Mouse (Mus musculus) CH12.LX (cell line): ENCODE results near the gene Lman2. TPM values are rescaled to one million over a fixed set of nuclear protein-coding genes. Genes with fewer than 3 reads are reported as not detected.

Source experiments
- DNase-seq: peaks from one replicate; pipeline ENCODE4 v3.0.0-alpha.2; 2013; ENCODE audit errors: extremely low read depth
- H3K27ac ChIP-seq: 2 replicates; pipeline ENCODE4 v1.5.1; 2012; ENCODE audit warnings: low read depth, mild to moderate bottlenecking, control low read depth, moderate library complexity; ENCODE audit not compliant: insufficient read depth
- H3K27me3 ChIP-seq: replicated peaks from 2 replicates; pipeline ENCODE3; 2012; ENCODE audit warnings: inconsistent platforms
- H3K36me3 ChIP-seq, 2 experiments: replicated peaks in 1 of 2; 2 replicates each; pipeline versions ENCODE3 to v1.6.1; 2012; ENCODE audit warnings: inconsistent platforms in 1 of 2, low read length in 1 of 2, mild to moderate bottlenecking in 1 of 2, mixed read lengths in 1 of 2, moderate library complexity in 1 of 2; ENCODE audit not compliant: control insufficient read depth in 1 of 2, insufficient read depth in 1 of 2
- H3K4me1 ChIP-seq, 2 experiments: 2 replicates each; pipeline ENCODE4 v1.6.1; 2012; ENCODE audit warnings: inconsistent platforms in 1 of 2, moderate library complexity in 1 of 2; ENCODE audit not compliant: insufficient read depth in 2 of 2, control insufficient read depth in 1 of 2
- H3K4me2 ChIP-seq: 2 replicates; pipeline ENCODE4 v1.6.1; 2012; ENCODE audit warnings: low read depth, mild to moderate bottlenecking, control low read depth; ENCODE audit not compliant: poor library complexity, insufficient read depth, severe bottlenecking
- H3K4me3 ChIP-seq, 3 experiments: fragments of 150-350 bp in 1 of 3; sonication (generic) in 1 of 3; replicated peaks in 1 of 3; 2 replicates each; pipeline versions ENCODE3 to v1.5.1; 2011 to 2012; ENCODE audit warnings: low read depth in 2 of 3, low read length in 2 of 3, mild to moderate bottlenecking in 2 of 3, moderate library complexity in 2 of 3, control low read depth in 1 of 3, improper control_type of control experiment in 1 of 3, inconsistent platforms in 1 of 3, mixed read lengths in 1 of 3; ENCODE audit not compliant: poor library complexity in 1 of 3
- H3K79me2 ChIP-seq: replicated peaks from 2 replicates; pipeline ENCODE4 v1.6.1; 2012; ENCODE audit warnings: mild to moderate bottlenecking, moderate library complexity; ENCODE audit not compliant: control insufficient read depth, poor library complexity, insufficient read depth, severe bottlenecking; ENCODE audit errors: extremely low read depth
- H3K9ac ChIP-seq: 2 replicates; pipeline ENCODE4 v1.6.1; 2012; ENCODE audit warnings: low read depth, mild to moderate bottlenecking, control low read depth, moderate library complexity; ENCODE audit not compliant: insufficient read depth
- H3K9me3 ChIP-seq: replicated peaks from 2 replicates; pipeline ENCODE3; 2012; ENCODE audit warnings: low read length, inconsistent platforms, mixed read lengths
- CHD1 ChIP-seq: IDR thresholded peaks from 2 replicates; pipeline ENCODE4 v1.6.1; 2012; ENCODE audit warnings: low read depth, low read length, improper control_type of control experiment, inconsistent platforms
- CHD2 ChIP-seq: IDR thresholded peaks from 2 replicates; pipeline ENCODE4 v1.6.1; 2011; ENCODE audit warnings: low read length, improper control_type of control experiment
- CTCF ChIP-seq, 2 experiments: IDR thresholded peaks in 1 of 2; conservative IDR thresholded peaks in 1 of 2; 2 replicates each; pipeline ENCODE4 v1.5.1; 2011 to 2012; ENCODE audit warnings: low read depth in 2 of 2, low read length in 2 of 2, improper control_type of control experiment in 1 of 2, inconsistent platforms in 1 of 2, mild to moderate bottlenecking in 1 of 2, moderate library complexity in 1 of 2
- EP300 ChIP-seq: IDR thresholded peaks from 2 replicates; pipeline ENCODE4 v1.6.1; 2011; ENCODE audit warnings: low read length, improper control_type of control experiment
- HCFC1 ChIP-seq: IDR thresholded peaks from 2 replicates; pipeline ENCODE4 v1.6.1; 2012; ENCODE audit warnings: low read depth, mild to moderate bottlenecking, inconsistent platforms, low read length, improper control_type of control experiment
- JUN ChIP-seq: IDR thresholded peaks from 2 replicates; pipeline ENCODE4 v1.6.1; 2011; ENCODE audit warnings: low read depth, mild to moderate bottlenecking, low read length, improper control_type of control experiment, moderate library complexity; ENCODE audit not compliant: insufficient read depth
- JUND ChIP-seq: conservative IDR thresholded peaks from 2 replicates; pipeline ENCODE4 v1.6.1; 2011; ENCODE audit warnings: low read depth, low read length, improper control_type of control experiment
- KAT2A ChIP-seq: IDR thresholded peaks from 2 replicates; pipeline ENCODE4 v1.6.1; 2012; ENCODE audit warnings: low read length, improper control_type of control experiment, inconsistent platforms; ENCODE audit not compliant: insufficient replicate concordance
- MAX ChIP-seq: IDR thresholded peaks from 2 replicates; pipeline ENCODE4 v1.6.1; 2011; ENCODE audit warnings: low read length, improper control_type of control experiment
- MAZ ChIP-seq: IDR thresholded peaks from 2 replicates; pipeline ENCODE4 v1.6.1; 2012; ENCODE audit warnings: low read depth, mild to moderate bottlenecking, inconsistent platforms, low read length, improper control_type of control experiment, moderate library complexity
- MXI1 ChIP-seq: IDR thresholded peaks from 2 replicates; pipeline ENCODE4 v1.6.1; 2011; ENCODE audit warnings: mild to moderate bottlenecking, low read depth, low read length, improper control_type of control experiment
- NELFE ChIP-seq: IDR thresholded peaks from 2 replicates; pipeline ENCODE4 v1.6.1; 2011; ENCODE audit warnings: low read depth, low read length, improper control_type of control experiment
- PAX5 ChIP-seq: IDR thresholded peaks from 2 replicates; pipeline ENCODE4 v1.6.1; 2012; ENCODE audit warnings: low read length, inconsistent platforms, mixed read lengths
- SIN3A ChIP-seq: IDR thresholded peaks from 2 replicates; pipeline ENCODE4 v1.6.1; 2012; ENCODE audit warnings: low read length, improper control_type of control experiment, inconsistent platforms
- SMC3 ChIP-seq: IDR thresholded peaks from 2 replicates; pipeline ENCODE4 v1.6.1; 2011; ENCODE audit warnings: low read depth, low read length, improper control_type of control experiment
- TCF12 ChIP-seq: IDR thresholded peaks from 2 replicates; pipeline ENCODE4 v1.6.1; 2014; ENCODE audit warnings: low read depth, mild to moderate bottlenecking, inconsistent platforms, low read length, improper control_type of control experiment
- ZC3H11A ChIP-seq: IDR thresholded peaks from 2 replicates; pipeline ENCODE4 v1.6.1; 2012; ENCODE audit warnings: low read depth, mild to moderate bottlenecking, inconsistent platforms, low read length, improper control_type of control experiment
- ZMIZ1 ChIP-seq: IDR thresholded peaks from 2 replicates; pipeline ENCODE4 v1.6.1; 2012; ENCODE audit warnings: low read depth, mild to moderate bottlenecking, inconsistent platforms, low read length, improper control_type of control experiment
- ZNF384 ChIP-seq: IDR thresholded peaks from 2 replicates; pipeline ENCODE4 v1.6.1; 2012; ENCODE audit warnings: low read depth, low read length, improper control_type of control experiment, inconsistent platforms
- dilution Hi-C: fragments of 300-500 bp; cut with MboI; formaldehyde crosslinking; loops from 2 replicates; pipeline ENCODE4 v1.14.3; 2020; ENCODE audit warnings: low sequenced_read_pairs; ENCODE audit not compliant: extremely low pct_unique_long_range_greater_than_20kb, extremely low pct_ligation_motif_present
- in situ Hi-C: fragments of 300-500 bp; cut with MboI; formaldehyde crosslinking; loops from 3 replicates; pipeline ENCODE4 v1.14.3; 2019; ENCODE audit warnings: low sequenced_read_pairs, low pct_ligation_motif_present, low pct_unique_long_range_greater_than_20kb, mixed read lengths
- polyA plus RNA-seq: library from polyadenylated mRNA; unstranded; fragments of >175 nt; gene quantifications from 2 replicates; pipeline ENCODE4 v1.2.1, GENCODE M21; 2012; ENCODE audit warnings: low read depth; ENCODE audit not compliant: insufficient read length
- total RNA-seq, 2 experiments: library from RNA; depleted of rRNA; stranded (reverse); fragments of 300-350 nt in 1 of 2; fragments of >200 nt in 1 of 2; gene quantifications; 2 replicates each; pipeline ENCODE4 v1.2.3; 2012 to 2014

Lman2 gene
- total and polyA plus RNA-seq, 3 experiments = 94.6 to 174 (median 126) TPM

- H3K4me2 ChIP-seq = no peak overlapping the region
- no peaks in the 10 kb centered on the region for H3K79me2 ChIP-seq
- peaks cover 17 to 18% of the 10 kb centered on the region in 2 experiments for H3K4me1 ChIP-seq
- H3K27ac ChIP-seq = no peak overlapping the region
- H3K9me3 ChIP-seq = no peaks in the 10 kb centered on the region
- H3K36me3 ChIP-seq = no peaks in the 10 kb centered on the region
- no peak for DNase-seq
- TF ChIP-seq JUND = no peak
- TF ChIP-seq EP300 = no peak
- TF ChIP-seq CHD2 = no peak
- TF ChIP-seq NELFE = no peak
- no peak for TF ChIP-seq ZNF384
- no peak for TF ChIP-seq CTCF (conservative IDR thresholded peaks at IDR 0.05 in 1 of 2, IDR thresholded peaks at IDR 0.05 in 1 of 2; ENCODE audit: low read depth in 2 of 2, low read length in 2 of 2)
- no peak for TF ChIP-seq TCF12
- no peak for TF ChIP-seq MXI1
- TF ChIP-seq HCFC1 = no peak
- TF ChIP-seq ZMIZ1 = no peak
- no peak for TF ChIP-seq CHD1
- no peak for TF ChIP-seq MAX
- TF ChIP-seq SIN3A = no peak
- no peak for TF ChIP-seq MAZ
- TF ChIP-seq SMC3 = no peak
- no peak for TF ChIP-seq ZC3H11A
- no peak for TF ChIP-seq JUN
- no peak overlapping the region for H3K9ac ChIP-seq
- in situ Hi-C loops = no loop called here
- H3K27me3 ChIP-seq = no peaks in the 10 kb centered on the region
- dilution Hi-C loops = no loop called here
- no peak overlapping the region for H3K4me3 ChIP-seq
Measured at GRCm38 (mm10) chr13:55335701-55336100, 26.9 kb downstream of the Lman2 start.

GRCm38 (mm10) chr13:55332331-55332730, 30.3 kb downstream of the Lman2 start:
- Histone ChIP-seq H3K79me2 (no peaks in the 10 kb centered on the region), H3K36me3 (no peaks in the 10 kb centered on the region), H3K4me1 (peaks cover 23 to 29% of the 10 kb centered on the region in 2 experiments), H3K27me3 (no peaks in the 10 kb centered on the region), H3K9ac (no peak overlapping the region), H3K4me2 (no peak overlapping the region), H3K4me3 (no peak overlapping the region), H3K9me3 (no peaks in the 10 kb centered on the region), H3K27ac (no peak overlapping the region)
- dilution Hi-C loops (no loop called here), in situ Hi-C loops (no loop called here)
- TF ChIP-seq EP300 (no peak), MXI1 (no peak), HCFC1 (no peak), KAT2A (no peak), PAX5 (no peak), ZC3H11A (no peak), JUND (no peak)
- DNase-seq = no peak
